Mouse (Mus musculus) testis, adult 2 months (tissue): ENCODE results near the gene Inafm2.

Source experiments
- CTCF ChIP-seq: fragments of 200-500 bp; IDR thresholded peaks from 2 replicates; pipeline ENCODE4 v1.5.1; 2012; ENCODE audit warnings: low read depth, mild to moderate bottlenecking, inconsistent platforms, low read length, moderate library complexity; ENCODE audit not compliant: control insufficient read depth, insufficient read depth, insufficient replicate concordance
- POLR2A ChIP-seq: fragments of 200-500 bp; IDR thresholded peaks from 2 replicates; pipeline ENCODE4 v1.6.1; 2012; ENCODE audit warnings: low read depth, mild to moderate bottlenecking, inconsistent platforms, low read length, moderate library complexity; ENCODE audit not compliant: control insufficient read depth

DNA sequence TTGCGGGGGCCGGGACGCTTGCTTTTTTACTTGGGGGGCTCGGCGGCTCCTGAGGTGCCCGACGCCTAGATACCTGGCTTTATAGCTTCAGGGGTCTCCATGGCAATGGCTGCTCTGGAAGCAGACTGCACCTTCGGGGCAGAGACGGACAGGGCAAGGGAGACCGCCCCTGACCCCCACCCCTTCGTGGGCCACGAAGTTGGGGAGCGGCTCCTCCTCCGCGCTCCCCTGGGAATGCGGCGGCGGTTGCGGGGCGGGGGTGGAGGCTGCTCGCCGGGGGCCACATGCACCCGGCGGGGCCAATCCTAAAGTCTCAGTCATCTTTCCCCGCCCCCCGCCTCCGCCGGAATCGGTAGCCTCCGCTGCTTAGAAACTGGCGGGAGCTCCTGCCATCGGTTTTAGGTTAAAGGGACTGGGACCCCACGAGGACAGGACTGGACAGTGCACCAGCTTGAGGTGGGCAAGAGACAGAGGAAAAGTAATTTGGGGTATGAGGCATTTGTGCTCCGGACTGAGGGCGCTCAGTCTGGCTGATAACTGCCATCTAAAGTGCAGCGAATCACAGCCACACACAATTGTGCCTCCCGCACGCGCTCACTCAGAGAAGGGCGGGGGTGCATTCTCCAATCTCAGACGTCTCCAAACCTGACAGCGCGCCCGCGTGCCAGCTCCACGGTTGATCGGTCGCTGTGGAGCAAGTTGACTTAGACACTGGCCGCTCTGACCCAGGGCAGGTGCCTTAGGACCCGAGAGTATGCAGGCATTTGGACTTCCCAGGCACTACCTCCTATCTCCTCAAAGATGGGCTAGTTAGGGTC, 41.4 kb upstream of the Inafm2 start, which contains the start of gene Ankrd63:
- TF ChIP-seq CTCF = no peak
- peak; percentile 76; the same call in 1 of the 2 replicates for TF ChIP-seq POLR2A
